Mouse (Mus musculus) lung, postnatal 4 days (tissue): ENCODE measurements at regions not wholly inside any gene's neighbourhood (a gene's known extent, or its start where the extent isn't known, plus 50 kb on each side); places are given as distances from the start of the nearest gene placed in this dataset.
A peak's percentile ranks its signal among the peaks of the same experiment; 100 is the strongest.

Experiments
- DNase-seq, 2 experiments: peaks; one replicate each; pipeline ENCODE4 v3.0.0; 2021

DNA sequence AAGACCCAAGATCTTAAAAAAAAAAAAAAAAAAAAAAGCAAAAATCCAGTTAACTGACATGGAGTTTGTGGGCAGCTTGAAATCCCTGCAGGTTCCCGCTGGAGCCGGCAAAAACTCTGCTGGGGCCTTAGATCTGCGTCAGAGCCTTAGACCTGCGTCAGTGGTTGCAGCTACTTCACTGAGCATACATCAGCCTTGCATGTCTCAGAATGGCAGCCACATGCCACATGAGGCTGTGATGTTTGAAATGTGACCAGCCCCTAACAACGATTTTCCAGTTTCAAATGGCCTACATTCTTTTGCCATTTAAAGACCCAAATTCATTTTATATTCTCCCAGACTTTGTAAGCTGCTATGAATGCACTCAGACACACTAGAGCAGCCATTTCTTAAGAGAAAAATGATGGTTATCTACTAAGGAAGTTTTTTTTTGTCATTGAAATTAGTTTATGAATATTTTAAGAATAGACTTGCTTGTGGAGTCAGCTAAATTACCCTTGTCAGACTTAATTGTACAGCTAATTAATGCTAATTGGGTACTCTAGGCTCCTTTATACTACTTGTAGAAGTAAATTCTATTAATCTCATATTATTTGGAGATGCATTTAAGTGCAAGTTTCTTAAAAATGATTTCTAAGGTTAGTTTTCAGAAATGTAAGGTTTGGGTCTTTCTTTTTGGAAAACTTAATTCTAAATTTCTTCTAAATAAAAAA lies 70.8 kb downstream of the Toporsl start:
- no peak for DNase-seq

DNA sequence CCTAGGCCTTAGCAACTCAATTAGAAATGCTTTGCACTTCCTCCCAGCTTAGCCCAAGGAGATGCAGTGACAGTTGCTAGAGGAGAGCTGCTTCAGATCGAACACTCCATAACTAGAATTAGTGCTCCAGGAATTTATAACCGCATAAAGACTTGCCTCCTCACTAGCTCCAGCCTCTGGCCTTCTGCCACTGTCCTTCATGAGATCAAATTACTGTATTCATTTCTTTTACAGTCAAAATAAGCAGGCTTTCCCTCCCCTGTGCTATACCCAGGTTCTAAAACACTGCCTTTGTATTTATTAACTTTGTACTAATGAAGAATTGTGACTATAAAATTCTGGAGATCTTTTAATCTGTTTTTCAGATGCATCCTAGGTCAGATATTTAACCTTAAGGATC lies 104.8 kb upstream of the Olfr275 start:
- DNase-seq, result no peak

DNA sequence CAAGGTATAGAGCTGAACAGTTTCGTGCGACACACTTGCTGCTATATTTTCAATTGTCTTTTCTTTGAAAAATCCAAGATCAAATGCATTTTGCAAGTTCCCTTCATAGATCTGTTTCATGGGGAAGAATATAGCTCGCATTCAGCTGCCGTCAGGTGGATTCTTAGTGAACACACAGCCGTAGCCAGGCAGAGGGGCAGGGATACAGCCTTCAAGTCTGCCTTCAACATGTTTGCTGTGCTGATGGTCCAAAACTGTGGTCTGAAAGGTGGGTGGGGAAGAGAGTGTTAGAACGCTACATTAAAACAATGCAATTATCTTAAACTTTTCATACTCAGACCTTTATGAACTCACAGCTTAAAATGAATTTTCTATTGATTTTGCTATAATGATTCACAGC lies 88.2 kb upstream of the Olfr275 start:
- no peak for DNase-seq

DNA sequence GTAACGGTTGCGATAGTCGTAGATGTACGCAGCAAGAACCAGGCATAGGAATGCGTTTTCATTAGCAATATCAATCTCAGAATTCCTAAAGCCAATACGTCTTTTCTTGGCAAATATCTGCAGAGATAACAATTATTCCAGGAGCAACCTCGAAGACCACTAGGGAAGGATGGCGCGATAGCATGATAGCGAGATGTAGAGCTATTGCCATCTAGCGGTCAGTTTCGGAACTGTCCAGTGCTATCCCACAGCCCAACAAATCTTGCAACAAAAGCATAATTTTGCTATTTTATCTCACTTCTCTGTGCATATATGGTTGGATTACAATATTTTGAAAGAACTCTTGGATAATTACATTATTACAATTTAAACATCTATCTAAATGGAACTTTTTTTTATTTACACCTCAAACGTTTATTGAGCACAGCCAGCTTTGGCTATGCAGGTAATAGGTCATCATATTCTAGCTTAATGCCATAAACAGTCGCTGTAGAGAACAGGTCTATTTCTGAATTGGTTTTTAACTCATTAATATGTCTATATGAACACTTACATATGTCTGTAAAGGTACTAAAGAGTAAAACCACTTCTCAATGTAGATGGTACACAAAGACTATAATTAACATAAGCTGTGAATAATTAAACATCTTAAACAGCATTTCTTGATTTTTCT lies 87.6 kb upstream of the Olfr275 start:
- peak; percentile 25 to 41 for DNase-seq

DNA sequence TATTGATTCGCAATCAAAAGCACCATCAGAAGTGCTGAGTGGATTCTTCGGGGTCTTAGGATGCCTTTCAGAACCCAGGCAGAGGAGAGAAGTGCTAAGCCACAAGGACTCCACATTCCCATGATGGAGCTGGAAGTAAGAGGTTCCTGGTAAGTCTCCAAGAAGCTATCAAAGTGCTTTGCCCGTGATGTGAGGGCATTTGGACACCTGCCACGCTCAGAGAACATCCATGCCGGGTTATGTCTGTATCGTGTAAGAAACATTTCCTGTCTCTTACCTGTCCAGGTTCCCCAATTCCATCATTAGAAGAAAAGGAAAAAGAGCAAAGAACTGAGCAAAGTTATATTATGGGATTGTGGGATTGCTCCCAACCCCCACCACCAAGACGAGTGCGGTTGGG lies 81.3 kb upstream of the Olfr275 start:
- DNase-seq, result no peak

DNA sequence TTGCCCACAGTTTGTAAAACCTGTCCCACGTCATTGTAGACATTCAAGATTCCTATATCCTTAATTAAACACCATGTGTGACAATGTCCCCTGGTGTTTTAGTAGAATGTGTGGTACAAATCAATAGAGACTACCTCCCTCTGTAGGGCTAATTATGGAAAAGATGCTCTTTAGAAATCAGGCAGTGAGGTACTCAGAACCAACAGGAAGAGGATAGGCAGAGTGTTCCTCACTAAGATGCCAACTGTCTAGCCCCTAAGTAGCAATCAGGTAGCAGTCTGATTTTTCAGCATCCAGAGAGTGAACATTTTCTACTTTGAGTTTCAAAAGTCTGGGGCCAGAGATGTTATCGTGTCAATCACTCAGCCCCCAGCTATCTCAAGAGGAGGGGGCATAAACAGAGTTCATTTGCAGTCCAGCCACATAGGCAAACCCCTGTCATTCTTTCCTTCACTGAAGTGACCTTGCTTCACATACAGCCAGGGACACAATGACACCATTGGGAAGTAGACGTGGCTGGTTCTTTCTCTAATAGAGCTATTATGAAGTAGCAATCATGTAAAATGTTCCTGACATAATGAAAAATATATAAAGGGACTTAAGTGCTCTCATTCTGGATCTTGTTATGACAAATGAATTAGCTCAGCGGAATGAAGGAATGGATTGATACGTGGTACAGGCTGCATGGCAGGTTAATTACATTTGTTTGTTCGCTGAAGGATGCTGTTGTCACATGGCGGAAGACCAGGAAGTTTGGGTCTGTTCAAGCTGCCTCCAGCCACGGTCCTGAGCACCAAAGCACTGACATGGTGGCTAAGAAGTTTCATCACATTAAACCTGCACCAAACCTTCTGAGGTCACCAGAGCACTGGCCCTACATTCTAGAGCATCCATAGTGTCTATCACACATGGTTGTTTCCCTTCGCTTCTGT lies 74.6 kb upstream of the Olfr275 start:
- DNase-seq, result no peak

DNA sequence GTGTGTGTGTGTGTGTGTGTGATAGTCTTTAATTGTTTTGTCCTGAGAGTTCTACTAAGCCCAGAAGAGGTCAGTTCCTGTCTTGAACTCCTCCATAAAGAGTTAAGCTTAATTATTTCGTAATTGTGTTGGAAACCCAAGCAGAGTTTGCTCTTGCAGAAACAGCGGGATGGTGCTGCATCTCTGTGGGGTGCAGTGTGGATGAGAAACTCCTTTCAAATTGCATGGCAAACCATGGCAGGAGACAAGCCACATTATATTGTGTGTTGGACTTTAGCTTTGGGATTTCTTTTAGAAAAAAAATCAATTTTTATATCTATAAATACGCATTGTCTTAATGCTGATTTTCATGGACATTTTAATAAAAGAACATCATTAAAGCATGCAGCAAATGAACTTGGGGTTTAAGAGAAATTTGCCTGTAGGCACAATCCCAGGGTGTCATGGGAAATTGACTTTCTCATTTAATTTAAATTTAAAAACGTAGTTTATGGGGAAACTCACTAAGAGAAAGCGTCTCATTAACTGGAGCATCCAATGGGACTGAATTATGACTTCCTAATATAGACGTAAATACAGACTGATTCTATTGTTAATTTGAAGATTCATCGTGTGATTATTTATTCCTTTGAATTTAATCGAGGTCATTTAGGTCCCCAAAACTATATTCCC lies 61.4 kb upstream of the Olfr275 start:
- no peak for DNase-seq
